Mouse (Mus musculus) MEL (cell line): ENCODE measurements around the gene Gpatch2.

Experiments used
- CTCF ChIP-seq, 3 experiments: IDR thresholded peaks in 2 of 3; conservative IDR thresholded peaks in 1 of 3; 2 replicates each; pipeline ENCODE4 v1.5.1; 2011 to 2012; ENCODE audit warnings: low read length in 3 of 3, low read depth in 2 of 3, mild to moderate bottlenecking in 2 of 3, improper control_type of control experiment in 1 of 3, inconsistent platforms in 1 of 3, mixed read lengths in 1 of 3, moderate library complexity in 1 of 3; ENCODE audit not compliant: control insufficient read depth in 1 of 3, insufficient read depth in 1 of 3, poor library complexity in 1 of 3, severe bottlenecking in 1 of 3
- POLR2AphosphoS2 ChIP-seq: IDR thresholded peaks from 2 replicates; pipeline ENCODE4 v1.6.1; 2011; ENCODE audit warnings: low read length, improper control_type of control experiment
- ZMIZ1 ChIP-seq: IDR thresholded peaks from 2 replicates; pipeline ENCODE4 v1.6.1; 2012; ENCODE audit warnings: low read depth, mild to moderate bottlenecking, inconsistent platforms, low read length, improper control_type of control experiment, moderate library complexity
- ZNF384 ChIP-seq: IDR thresholded peaks from 2 replicates; pipeline ENCODE4 v1.6.1; 2012; ENCODE audit warnings: low read depth, mild to moderate bottlenecking, inconsistent platforms, low read length, improper control_type of control experiment

GRCm38 (mm10) chr1:187240304-187240703 lies 25.0 kb downstream of the Gpatch2 start:
- TF ChIP-seq POLR2AphosphoS2 (no peak), ZMIZ1 (no peak), ZNF384 (no peak), CTCF (IDR thresholded peaks at IDR 0.05 in 2 of 3, conservative IDR thresholded peaks at IDR 0.05 in 1 of 3; ENCODE audit: control insufficient read depth in 1 of 3, insufficient read depth in 1 of 3, low read depth in 2 of 3, low read length in 3 of 3, poor library complexity in 1 of 3, severe bottlenecking in 1 of 3) (no peak)
